Mouse (Mus musculus) lung, postnatal 0 days (tissue): ENCODE measurements around the gene Spaca9.

Source experiments
- CTCF ChIP-seq: IDR thresholded peaks from 2 replicates; pipeline ENCODE4 v1.5.1; 2016; ENCODE audit warnings: antibody characterized with exemption, mild to moderate bottlenecking
- EP300 ChIP-seq: IDR thresholded peaks from 2 replicates; pipeline ENCODE4 v1.6.1; 2016; ENCODE audit warnings: antibody characterized with exemption, mild to moderate bottlenecking, control low read depth

DNA sequence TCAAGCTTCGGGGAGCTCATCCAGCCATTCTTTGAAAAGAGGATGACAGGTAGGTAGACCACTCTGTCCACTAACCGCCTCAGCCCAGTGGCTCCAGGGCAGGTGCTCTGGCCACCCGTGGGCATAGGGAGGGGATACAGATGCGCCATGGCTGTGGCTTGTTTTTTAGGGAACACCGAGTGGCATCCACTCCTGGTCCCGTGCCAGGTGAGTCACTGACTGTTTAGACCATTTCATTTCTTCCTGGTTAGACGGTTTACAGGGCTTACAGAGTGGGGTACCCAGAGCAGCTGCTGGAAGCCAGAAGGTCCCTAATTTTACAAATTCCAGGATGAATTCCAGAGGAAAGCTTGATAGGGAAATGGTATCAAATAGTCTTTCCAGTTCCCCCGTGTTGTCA, 43.2 kb upstream of the Spaca9 start:
- TF ChIP-seq CTCF, result no peak
- TF ChIP-seq EP300, result no peak
